Mouse (Mus musculus) CH12.LX (cell line): Measurements from ENCODE around the gene Fosl2. TPM values are rescaled to one million over a fixed set of nuclear protein-coding genes. Genes with fewer than 3 reads are reported as not detected.

Experiments used
- DNase-seq: peaks from one replicate; pipeline ENCODE4 v3.0.0-alpha.2; 2013; ENCODE audit errors: extremely low read depth
- H3K27ac ChIP-seq: 2 replicates; pipeline ENCODE4 v1.5.1; 2012; ENCODE audit warnings: low read depth, mild to moderate bottlenecking, control low read depth, moderate library complexity; ENCODE audit not compliant: insufficient read depth
- H3K27me3 ChIP-seq: replicated peaks from 2 replicates; pipeline ENCODE3; 2012; ENCODE audit warnings: inconsistent platforms
- H3K36me3 ChIP-seq, 2 experiments: replicated peaks in 1 of 2; 2 replicates each; pipeline versions ENCODE3 to v1.6.1; 2012; ENCODE audit warnings: inconsistent platforms in 1 of 2, low read length in 1 of 2, mild to moderate bottlenecking in 1 of 2, mixed read lengths in 1 of 2, moderate library complexity in 1 of 2; ENCODE audit not compliant: control insufficient read depth in 1 of 2, insufficient read depth in 1 of 2
- H3K4me1 ChIP-seq, 2 experiments: 2 replicates each; pipeline ENCODE4 v1.6.1; 2012; ENCODE audit warnings: inconsistent platforms in 1 of 2, moderate library complexity in 1 of 2; ENCODE audit not compliant: insufficient read depth in 2 of 2, control insufficient read depth in 1 of 2
- H3K4me2 ChIP-seq: 2 replicates; pipeline ENCODE4 v1.6.1; 2012; ENCODE audit warnings: low read depth, mild to moderate bottlenecking, control low read depth; ENCODE audit not compliant: poor library complexity, insufficient read depth, severe bottlenecking
- H3K4me3 ChIP-seq, 3 experiments: fragments of 150-350 bp in 1 of 3; sonication (generic) in 1 of 3; replicated peaks in 1 of 3; 2 replicates each; pipeline versions ENCODE3 to v1.5.1; 2011 to 2012; ENCODE audit warnings: low read depth in 2 of 3, low read length in 2 of 3, mild to moderate bottlenecking in 2 of 3, moderate library complexity in 2 of 3, control low read depth in 1 of 3, improper control_type of control experiment in 1 of 3, inconsistent platforms in 1 of 3, mixed read lengths in 1 of 3; ENCODE audit not compliant: poor library complexity in 1 of 3
- H3K79me2 ChIP-seq: replicated peaks from 2 replicates; pipeline ENCODE4 v1.6.1; 2012; ENCODE audit warnings: mild to moderate bottlenecking, moderate library complexity; ENCODE audit not compliant: control insufficient read depth, poor library complexity, insufficient read depth, severe bottlenecking; ENCODE audit errors: extremely low read depth
- H3K9ac ChIP-seq: 2 replicates; pipeline ENCODE4 v1.6.1; 2012; ENCODE audit warnings: low read depth, mild to moderate bottlenecking, control low read depth, moderate library complexity; ENCODE audit not compliant: insufficient read depth
- H3K9me3 ChIP-seq: replicated peaks from 2 replicates; pipeline ENCODE3; 2012; ENCODE audit warnings: low read length, inconsistent platforms, mixed read lengths
- BHLHE40 ChIP-seq: IDR thresholded peaks from 2 replicates; pipeline ENCODE4 v1.6.1; 2011; ENCODE audit warnings: mild to moderate bottlenecking, low read depth, low read length, improper control_type of control experiment
- CHD1 ChIP-seq: IDR thresholded peaks from 2 replicates; pipeline ENCODE4 v1.6.1; 2012; ENCODE audit warnings: low read depth, low read length, improper control_type of control experiment, inconsistent platforms
- CHD2 ChIP-seq: IDR thresholded peaks from 2 replicates; pipeline ENCODE4 v1.6.1; 2011; ENCODE audit warnings: low read length, improper control_type of control experiment
- ELF1 ChIP-seq: IDR thresholded peaks from 2 replicates; pipeline ENCODE4 v1.6.1; 2014; ENCODE audit warnings: low read depth, mild to moderate bottlenecking, inconsistent platforms, low read length, improper control_type of control experiment
- EP300 ChIP-seq: IDR thresholded peaks from 2 replicates; pipeline ENCODE4 v1.6.1; 2011; ENCODE audit warnings: low read length, improper control_type of control experiment
- ETS1 ChIP-seq: conservative IDR thresholded peaks from 2 replicates; pipeline ENCODE4 v1.6.1; 2012; ENCODE audit warnings: low read depth, mild to moderate bottlenecking, inconsistent platforms, low read length, improper control_type of control experiment, moderate library complexity
- IRF4 ChIP-seq: IDR thresholded peaks from 2 replicates; pipeline ENCODE4 v1.6.1; 2014; ENCODE audit warnings: low read depth, mild to moderate bottlenecking, inconsistent platforms, low read length, improper control_type of control experiment
- KAT2A ChIP-seq: IDR thresholded peaks from 2 replicates; pipeline ENCODE4 v1.6.1; 2012; ENCODE audit warnings: low read length, improper control_type of control experiment, inconsistent platforms; ENCODE audit not compliant: insufficient replicate concordance
- MAX ChIP-seq: IDR thresholded peaks from 2 replicates; pipeline ENCODE4 v1.6.1; 2011; ENCODE audit warnings: low read length, improper control_type of control experiment
- MAZ ChIP-seq: IDR thresholded peaks from 2 replicates; pipeline ENCODE4 v1.6.1; 2012; ENCODE audit warnings: low read depth, mild to moderate bottlenecking, inconsistent platforms, low read length, improper control_type of control experiment, moderate library complexity
- MXI1 ChIP-seq: IDR thresholded peaks from 2 replicates; pipeline ENCODE4 v1.6.1; 2011; ENCODE audit warnings: mild to moderate bottlenecking, low read depth, low read length, improper control_type of control experiment
- MYC ChIP-seq: IDR thresholded peaks from 2 replicates; pipeline ENCODE4 v1.6.1; 2011; ENCODE audit warnings: low read depth, mild to moderate bottlenecking, improper control_type of control experiment, low read length
- NELFE ChIP-seq: IDR thresholded peaks from 2 replicates; pipeline ENCODE4 v1.6.1; 2011; ENCODE audit warnings: low read depth, low read length, improper control_type of control experiment
- POLR2A ChIP-seq: IDR thresholded peaks from 2 replicates; pipeline ENCODE4 v1.6.1; 2011; ENCODE audit warnings: low read depth, mild to moderate bottlenecking, improper control_type of control experiment, low read length
- POLR2AphosphoS2 ChIP-seq: IDR thresholded peaks from 2 replicates; pipeline ENCODE4 v1.6.1; 2011; ENCODE audit warnings: low read depth, low read length, improper control_type of control experiment
- RAD21 ChIP-seq: IDR thresholded peaks from 2 replicates; pipeline ENCODE4 v1.6.1; 2011; ENCODE audit warnings: low read depth, mild to moderate bottlenecking, low read length, improper control_type of control experiment, moderate library complexity
- RCOR1 ChIP-seq: conservative IDR thresholded peaks from 2 replicates; pipeline ENCODE4 v1.6.1; 2012; ENCODE audit warnings: low read depth, mild to moderate bottlenecking, inconsistent platforms, low read length, improper control_type of control experiment
- TCF12 ChIP-seq: IDR thresholded peaks from 2 replicates; pipeline ENCODE4 v1.6.1; 2014; ENCODE audit warnings: low read depth, mild to moderate bottlenecking, inconsistent platforms, low read length, improper control_type of control experiment
- ZMIZ1 ChIP-seq: IDR thresholded peaks from 2 replicates; pipeline ENCODE4 v1.6.1; 2012; ENCODE audit warnings: low read depth, mild to moderate bottlenecking, inconsistent platforms, low read length, improper control_type of control experiment
- dilution Hi-C: fragments of 300-500 bp; cut with MboI; formaldehyde crosslinking; loops from 2 replicates; pipeline ENCODE4 v1.14.3; 2020; ENCODE audit warnings: low sequenced_read_pairs; ENCODE audit not compliant: extremely low pct_unique_long_range_greater_than_20kb, extremely low pct_ligation_motif_present
- in situ Hi-C: fragments of 300-500 bp; cut with MboI; formaldehyde crosslinking; loops from 3 replicates; pipeline ENCODE4 v1.14.3; 2019; ENCODE audit warnings: low sequenced_read_pairs, low pct_ligation_motif_present, low pct_unique_long_range_greater_than_20kb, mixed read lengths
- polyA plus RNA-seq: library from polyadenylated mRNA; unstranded; fragments of >175 nt; gene quantifications from 2 replicates; pipeline ENCODE4 v1.2.1, GENCODE M21; 2012; ENCODE audit warnings: low read depth; ENCODE audit not compliant: insufficient read length
- total RNA-seq, 2 experiments: library from RNA; depleted of rRNA; stranded (reverse); fragments of 300-350 nt in 1 of 2; fragments of >200 nt in 1 of 2; gene quantifications; 2 replicates each; pipeline ENCODE4 v1.2.3; 2012 to 2014

Fosl2 gene
- 0.17 and 0.59 TPM in 2 replicates for total RNA-seq (2012; rRNA removed)
- 0.23 TPM in 2 replicates for total RNA-seq (2014; rRNA removed)
- polyA plus RNA-seq, result 0.52 and 0.91 TPM in 2 replicates

- dilution Hi-C loops, result no loop called here
- peaks cover 2 to 3% of the 10 kb centered on the region in 2 experiments; a peak in 3 of 4 replicates for H3K4me1 ChIP-seq
- TF ChIP-seq KAT2A (no peak), CHD2 (peak; percentile 52; the same call in 1 of the 2 replicates), ETS1 (peak; percentile 45), MAZ (peak; percentile 89), NELFE (peak; percentile 60), TCF12 (0 out of 2 replicates have a peak, but pooled peaks have one; percentile 42), ELF1 (peak; percentile 27; the same call in 1 of the 2 replicates), POLR2AphosphoS2 (0 out of 2 replicates have a peak, but pooled peaks have one; percentile 43), EP300 (no peak), RAD21 (no peak), POLR2A (peak; percentile 63), MXI1 (peak; percentile 94), BHLHE40 (peak; percentile 69), MAX (peak; percentile 90), IRF4 (peak; percentile 51; the same call in 1 of the 2 replicates), CHD1 (no peak; the same call in 1 of the 2 replicates), MYC (peak; percentile 84), RCOR1 (no peak), ZMIZ1 (peak; percentile 55; the same call in 1 of the 2 replicates)
These were observed at the start of gene Fosl2 for GRCm38 (mm10) chr5:32135336-32136206. Fosl2 (plus strand) TSS chr5:32135801.

More at GRCm38 (mm10) chr5:32135336-32136206, at the start of gene Fosl2:
- Histone ChIP-seq H3K9ac (peak within 1 kb of the TSS; percentile 31; the same call in 1 of the 2 replicates), H3K4me3 (peak within 1 kb of the TSS; percentile 50 to 64 (median 60)), H3K27ac (0 out of 2 replicates have a peak within 1 kb of the TSS, but pooled peaks have one; percentile 21), H3K27me3 (peaks cover 33% of the 10 kb centered on the region), H3K4me2 (peak within 1 kb of the TSS; percentile 33), H3K9me3 (no peaks in the 10 kb centered on the region), H3K79me2 (no peaks in the 10 kb centered on the region), H3K36me3 (no peaks in the 10 kb centered on the region)
- in situ Hi-C loops, result loop anchor here (10.0 kb wide), 1 partner anchor 441 kb away; the partner anchor contains the start of genes Babam2 and Rbks
- peak; percentile 91 for DNase-seq
